Mouse (Mus musculus) ovary, adult 18-20 months (tissue): ENCODE measurements around the gene Drd3.
A peak's percentile ranks its signal among the peaks of the same experiment; 100 is the strongest.

Experiments used
- DNase-seq: peaks from one replicate; pipeline ENCODE4 v3.0.0; 2022; ENCODE audit warnings: low spot score, mixed read lengths

The Drd3 gene

GRCm38 (mm10) chr16:43801791-43802307 is 48.0 kb downstream of the Drd3 start:
- DNase-seq, result peak; percentile 65

- no peak for DNase-seq
Measured at GRCm38 (mm10) chr16:43802466-43802865, 48.6 kb downstream of the Drd3 start.

- no peak for DNase-seq
Measured at GRCm38 (mm10) chr16:43804364-43804763, 50.5 kb downstream of the Drd3 start.

- DNase-seq, result no peak
Measured at GRCm38 (mm10) chr16:43807048-43807447, 53.2 kb downstream of the Drd3 start.

GRCm38 (mm10) chr16:43809429-43809828 is 55.6 kb downstream of the Drd3 start:
- no peak for DNase-seq

GRCm38 (mm10) chr16:43811402-43811801 is 57.6 kb downstream of the Drd3 start:
- no peak for DNase-seq

- DNase-seq, result no peak
Measured at GRCm38 (mm10) chr16:43814644-43815043, 60.8 kb downstream of the Drd3 start.

- no peak for DNase-seq
Measured at GRCm38 (mm10) chr16:43816321-43816720, 62.5 kb downstream of the Drd3 start.

- no peak for DNase-seq
Measured at GRCm38 (mm10) chr16:43818404-43818803, 64.6 kb downstream of the Drd3 start.

- no peak for DNase-seq
Measured at GRCm38 (mm10) chr16:43827492-43827891, 73.7 kb downstream of the Drd3 start.

GRCm38 (mm10) chr16:43831957-43832356 is 78.1 kb downstream of the Drd3 start:
- DNase-seq, result no peak

- no peak for DNase-seq
Measured at GRCm38 (mm10) chr16:43841236-43841635, 87.4 kb downstream of the Drd3 start.

- DNase-seq, result no peak
Measured at GRCm38 (mm10) chr16:43849839-43850238, 96.0 kb downstream of the Drd3 start.

GRCm38 (mm10) chr16:43858941-43859476 is 105.2 kb downstream of the Drd3 start:
- DNase-seq, result no peak

GRCm38 (mm10) chr16:43860624-43861023 is 106.8 kb downstream of the Drd3 start:
- no peak for DNase-seq

- no peak for DNase-seq
Measured at GRCm38 (mm10) chr16:43869805-43870204, 116.0 kb downstream of the Drd3 start.

- no peak for DNase-seq
Measured at GRCm38 (mm10) chr16:43871419-43871818, 117.6 kb downstream of the Drd3 start.
